Mouse (Mus musculus): Measurements from ENCODE around the gene Col9a1. TPM values are rescaled to one million over a fixed set of nuclear protein-coding genes. Genes with fewer than 3 reads are reported as not detected.

The Col9a1 gene
- polyA plus RNA-seq, 1 experiment from 2014 or later = 0.86 TPM

DNA sequence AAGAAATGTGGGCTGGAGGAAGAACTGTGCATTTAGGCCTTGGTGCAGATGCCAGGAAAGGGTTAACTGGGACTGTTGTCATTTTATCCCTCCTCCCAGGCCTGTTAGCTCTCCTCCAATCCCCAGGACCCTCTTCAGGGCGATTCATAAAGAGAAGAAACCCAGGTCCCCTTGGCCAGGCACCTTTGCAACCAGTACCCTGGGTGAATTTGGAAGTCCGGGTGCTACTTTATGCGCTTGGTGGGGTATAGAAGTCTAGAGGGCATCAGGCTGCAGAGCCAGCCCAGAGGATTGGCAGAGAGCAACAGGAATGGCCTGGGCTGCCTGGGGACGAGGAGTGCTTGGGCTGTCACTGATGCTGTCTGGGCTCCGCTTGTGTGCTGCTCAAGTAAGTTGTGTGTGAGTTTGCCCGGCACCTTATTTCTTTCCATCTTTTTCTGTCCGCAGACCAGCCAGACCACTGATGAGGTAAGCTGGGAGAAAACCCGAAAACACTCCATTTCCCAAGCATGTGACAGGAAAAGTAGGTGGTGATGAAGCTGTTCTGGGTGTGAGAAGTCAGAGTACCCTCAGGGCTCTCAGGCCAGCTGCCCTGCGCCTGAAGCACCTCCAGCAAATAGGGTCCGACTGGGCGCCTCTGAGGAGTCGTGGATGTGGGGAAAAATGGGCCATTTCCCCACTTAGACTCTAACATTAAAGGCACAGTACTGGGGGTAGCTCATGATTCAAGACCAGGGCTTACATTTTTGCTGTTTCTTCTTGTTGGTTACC is 17.8 kb downstream of the Col9a1 start:
- Histone ChIP-seq H3K9me3 (ENCODE audit: control insufficient read depth, low read length) (no peaks in the 10 kb centered on the region), H3K4me2 (ENCODE audit: low read length) (no peak overlapping the region), H3K9ac (replicated peaks; ENCODE audit: low read length) (no peak overlapping the region), H3K27me3 (ENCODE audit: control insufficient read depth, insufficient read depth, low read length) (no peaks in the 10 kb centered on the region), H3K36me3 (ENCODE audit: control insufficient read depth, insufficient read depth, low read length) (no peaks in the 10 kb centered on the region), H3K27ac (replicated peaks; ENCODE audit: low read depth, low read length) (no peak overlapping the region), H3K4me3 (replicated peaks; ENCODE audit: low read depth, low read length) (no peak overlapping the region), H3K4me1 (ENCODE audit: control insufficient read depth, insufficient read depth, low read length) (0 out of 2 replicates have a peak, but pooled peaks cover 2% of the 10 kb centered on the region)
- ATAC-seq (ENCODE audit: low FRiP score, low TSS enrichment) (no peak), DNase-seq (no peak)
- 57% methylated on average over 12 of the region's 12 CpGs for WGBS

DNA sequence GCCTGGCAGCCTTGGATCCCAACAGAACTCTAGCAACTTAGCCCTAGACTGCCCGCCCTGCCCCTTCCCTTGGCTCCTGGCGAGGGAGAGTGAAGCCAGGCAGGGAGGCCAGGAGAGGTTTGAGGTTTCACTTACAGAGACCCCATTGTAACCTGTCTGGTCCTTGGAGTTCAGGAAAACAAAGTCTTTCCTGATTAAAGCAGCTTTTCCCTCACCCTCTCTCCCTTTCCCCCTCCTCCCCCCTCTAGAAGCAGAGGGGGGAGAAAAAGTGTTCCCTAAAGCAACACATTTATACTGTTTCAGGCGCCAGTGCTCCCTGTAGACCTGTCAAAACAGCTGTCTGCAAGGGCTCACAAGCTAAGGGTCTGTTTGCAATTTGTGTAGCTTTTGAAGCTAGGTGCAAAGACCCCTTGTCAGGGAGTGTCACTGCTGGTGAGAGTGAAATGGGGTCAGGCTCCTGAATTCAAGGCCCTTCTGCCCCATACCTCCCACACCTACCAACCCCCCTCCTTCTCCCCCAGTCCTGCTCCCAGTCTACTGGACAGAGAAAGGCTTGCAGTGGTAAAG is 18.6 kb downstream of the Col9a1 start:
- Histone ChIP-seq H3K4me2 (ENCODE audit: low read length) (no peak overlapping the region), H3K9me3 (ENCODE audit: control insufficient read depth, low read length) (no peaks in the 10 kb centered on the region), H3K36me3 (ENCODE audit: control insufficient read depth, insufficient read depth, low read length) (no peaks in the 10 kb centered on the region), H3K27ac (replicated peaks; ENCODE audit: low read depth, low read length) (no peak overlapping the region), H3K4me1 (ENCODE audit: control insufficient read depth, insufficient read depth, low read length) (0 out of 2 replicates have a peak, but pooled peaks cover 2% of the 10 kb centered on the region), H3K9ac (replicated peaks; ENCODE audit: low read length) (no peak overlapping the region), H3K27me3 (ENCODE audit: control insufficient read depth, insufficient read depth, low read length) (no peaks in the 10 kb centered on the region), H3K4me3 (replicated peaks; ENCODE audit: low read depth, low read length) (no peak overlapping the region)
- DNase-seq (no peak), ATAC-seq (ENCODE audit: low FRiP score, low TSS enrichment) (no peak; the same call in 1 of the 2 replicates)
- 30% methylated on average over 3 of the region's 3 CpGs for WGBS

GRCm38 (mm10) chr1:24211621-24212385 is 34.4 kb downstream of the Col9a1 start:
- no peaks in the 10 kb centered on the region for H3K27me3 ChIP-seq (ENCODE audit: control insufficient read depth, insufficient read depth, low read length)
- H3K4me3 ChIP-seq (replicated peaks; ENCODE audit: low read depth, low read length) = no peak overlapping the region
- H3K4me2 ChIP-seq (ENCODE audit: low read length) = no peak overlapping the region
- H3K36me3 ChIP-seq (ENCODE audit: control insufficient read depth, insufficient read depth, low read length) = no peaks in the 10 kb centered on the region
- no peak overlapping the region for H3K27ac ChIP-seq (replicated peaks; ENCODE audit: low read depth, low read length)
- no peaks in the 10 kb centered on the region for H3K4me1 ChIP-seq (ENCODE audit: control insufficient read depth, insufficient read depth, low read length)
- no peaks in the 10 kb centered on the region for H3K9me3 ChIP-seq (ENCODE audit: control insufficient read depth, low read length)
- WGBS = 64% methylated on average over 9 of the region's 9 CpGs
- H3K9ac ChIP-seq (replicated peaks; ENCODE audit: low read length) = no peak overlapping the region
- no peak for ATAC-seq (ENCODE audit: low FRiP score, low TSS enrichment)
- DNase-seq = no peak

DNA sequence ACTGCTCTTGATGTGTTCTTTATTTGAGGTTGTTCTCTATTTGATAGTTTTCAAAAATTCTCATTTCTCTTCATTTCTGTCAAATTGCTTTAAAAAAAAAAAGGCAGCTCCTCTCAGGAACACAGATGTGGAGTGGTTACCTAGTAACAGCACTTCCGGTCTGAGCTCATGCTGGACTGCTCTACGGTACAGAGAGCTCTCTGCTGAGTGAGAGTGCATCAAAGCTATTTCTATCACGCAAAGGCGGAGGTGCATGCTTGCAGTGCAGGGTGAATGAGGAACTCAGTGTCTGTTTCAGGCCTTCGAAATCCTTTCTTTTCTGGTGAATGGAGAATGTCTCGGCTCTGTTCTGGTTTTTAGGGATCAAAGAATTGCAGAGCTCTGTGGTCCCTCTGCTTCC is 41.6 kb downstream of the Col9a1 start:
- Histone ChIP-seq H3K9me3 (ENCODE audit: control insufficient read depth, low read length) (no peaks in the 10 kb centered on the region), H3K27ac (replicated peaks; ENCODE audit: low read depth, low read length) (no peak overlapping the region), H3K4me3 (replicated peaks; ENCODE audit: low read depth, low read length) (no peak overlapping the region), H3K9ac (replicated peaks; ENCODE audit: low read length) (no peak overlapping the region), H3K4me2 (ENCODE audit: low read length) (peak overlapping the region; percentile 23; the same call in 1 of the 2 replicates), H3K27me3 (ENCODE audit: control insufficient read depth, insufficient read depth, low read length) (no peaks in the 10 kb centered on the region), H3K36me3 (ENCODE audit: control insufficient read depth, insufficient read depth, low read length) (no peaks in the 10 kb centered on the region), H3K4me1 (ENCODE audit: control insufficient read depth, insufficient read depth, low read length) (peaks cover 3% of the 10 kb centered on the region; the same call in 1 of the 2 replicates)
- WGBS = 13% methylated on average over 6 of the region's 6 CpGs
- DNase-seq (peak; percentile 73), ATAC-seq (ENCODE audit: low FRiP score, low TSS enrichment) (no peak; the same call in 1 of the 2 replicates)

DNA sequence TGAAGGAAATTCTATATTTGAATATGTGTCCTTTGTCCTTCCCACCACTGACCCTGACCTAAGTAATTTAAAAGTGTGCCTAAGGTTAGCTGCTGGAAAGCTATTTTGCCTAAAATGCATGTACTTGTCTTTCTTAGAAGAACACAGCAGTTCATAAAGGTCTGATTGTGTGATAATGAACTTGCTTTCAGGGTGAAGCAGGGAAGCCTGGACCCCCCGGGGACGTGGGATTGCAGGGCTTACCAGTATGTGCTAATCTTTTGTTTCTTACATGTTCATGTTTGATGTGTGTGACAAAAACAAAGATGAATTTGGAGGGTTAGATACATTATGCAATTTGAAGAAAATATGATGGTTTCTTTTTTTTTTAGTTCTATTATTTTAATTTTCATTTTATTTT is 44.8 kb downstream of the Col9a1 start:
- Histone ChIP-seq H3K9ac (replicated peaks; ENCODE audit: low read length) (no peak overlapping the region), H3K27ac (replicated peaks; ENCODE audit: low read depth, low read length) (no peak overlapping the region), H3K9me3 (ENCODE audit: control insufficient read depth, low read length) (no peaks in the 10 kb centered on the region), H3K4me3 (replicated peaks; ENCODE audit: low read depth, low read length) (no peak overlapping the region), H3K27me3 (ENCODE audit: control insufficient read depth, insufficient read depth, low read length) (no peaks in the 10 kb centered on the region), H3K36me3 (ENCODE audit: control insufficient read depth, insufficient read depth, low read length) (no peaks in the 10 kb centered on the region), H3K4me2 (ENCODE audit: low read length) (no peak overlapping the region), H3K4me1 (ENCODE audit: control insufficient read depth, insufficient read depth, low read length) (peaks cover 3% of the 10 kb centered on the region; the same call in 1 of the 2 replicates)
- WGBS = 82% methylated on average over 2 of the region's 2 CpGs
- DNase-seq (no peak), ATAC-seq (ENCODE audit: low FRiP score, low TSS enrichment) (no peak)

DNA sequence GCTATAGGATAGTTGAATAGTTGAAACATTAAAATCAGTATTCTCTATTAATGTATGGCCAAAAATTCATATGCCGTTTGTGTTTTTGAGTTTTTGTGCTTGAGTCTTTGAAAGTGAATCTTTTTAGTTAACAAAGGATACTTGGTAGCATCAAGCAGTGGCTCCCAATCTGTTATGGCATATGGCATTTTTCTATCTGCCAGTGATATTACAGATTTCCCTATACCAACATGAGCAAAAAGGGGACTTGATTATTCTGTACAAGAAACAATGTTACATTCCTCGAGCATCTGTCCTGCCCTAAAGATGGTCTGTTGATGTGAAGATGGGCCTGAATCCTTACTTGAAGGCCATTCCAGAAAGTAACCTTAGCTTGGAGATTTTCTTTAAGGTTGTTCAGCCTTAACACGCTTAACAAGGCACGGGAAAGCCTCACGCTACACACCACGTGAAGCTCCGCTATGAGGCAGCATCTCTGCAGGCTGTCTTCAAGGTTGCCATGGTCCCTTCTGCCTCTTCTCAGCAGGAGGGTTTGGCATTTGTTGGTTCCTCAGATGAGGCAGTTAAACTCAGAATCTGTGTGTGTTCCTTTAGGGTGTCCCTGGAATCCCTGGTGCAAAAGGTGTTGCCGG is 45.7 kb downstream of the Col9a1 start:
- Histone ChIP-seq H3K4me3 (replicated peaks; ENCODE audit: low read depth, low read length) (no peak overlapping the region), H3K27me3 (ENCODE audit: control insufficient read depth, insufficient read depth, low read length) (no peaks in the 10 kb centered on the region), H3K4me1 (ENCODE audit: control insufficient read depth, insufficient read depth, low read length) (peaks cover 3% of the 10 kb centered on the region; the same call in 1 of the 2 replicates), H3K36me3 (ENCODE audit: control insufficient read depth, insufficient read depth, low read length) (no peaks in the 10 kb centered on the region), H3K27ac (replicated peaks; ENCODE audit: low read depth, low read length) (no peak overlapping the region), H3K9ac (replicated peaks; ENCODE audit: low read length) (no peak overlapping the region), H3K4me2 (ENCODE audit: low read length) (no peak overlapping the region), H3K9me3 (ENCODE audit: control insufficient read depth, low read length) (no peaks in the 10 kb centered on the region)
- no peak for ATAC-seq (ENCODE audit: low FRiP score, low TSS enrichment)
- DNase-seq = no peak
- 75% methylated on average over 8 of the region's 8 CpGs for WGBS

GRCm38 (mm10) chr1:24225825-24226526 is 48.6 kb downstream of the Col9a1 start:
- no peak overlapping the region for H3K4me2 ChIP-seq (ENCODE audit: low read length)
- no peaks in the 10 kb centered on the region for H3K9me3 ChIP-seq (ENCODE audit: control insufficient read depth, low read length)
- peak; percentile 64; the same call in 1 of the 2 replicates for ATAC-seq (ENCODE audit: low FRiP score, low TSS enrichment)
- H3K4me1 ChIP-seq (ENCODE audit: control insufficient read depth, insufficient read depth, low read length) = no peaks in the 10 kb centered on the region
- H3K36me3 ChIP-seq (ENCODE audit: control insufficient read depth, insufficient read depth, low read length) = no peaks in the 10 kb centered on the region
- 83% methylated on average over 4 of the region's 4 CpGs for WGBS
- no peaks in the 10 kb centered on the region for H3K27me3 ChIP-seq (ENCODE audit: control insufficient read depth, insufficient read depth, low read length)
- H3K9ac ChIP-seq (replicated peaks; ENCODE audit: low read length) = no peak overlapping the region
- no peak overlapping the region for H3K27ac ChIP-seq (replicated peaks; ENCODE audit: low read depth, low read length)
- no peak overlapping the region for H3K4me3 ChIP-seq (replicated peaks; ENCODE audit: low read depth, low read length)
- peak; percentile 45 for DNase-seq

Data from midbrain, embryonic 14.5 days (tissue).